In the genomic region with DNA sequence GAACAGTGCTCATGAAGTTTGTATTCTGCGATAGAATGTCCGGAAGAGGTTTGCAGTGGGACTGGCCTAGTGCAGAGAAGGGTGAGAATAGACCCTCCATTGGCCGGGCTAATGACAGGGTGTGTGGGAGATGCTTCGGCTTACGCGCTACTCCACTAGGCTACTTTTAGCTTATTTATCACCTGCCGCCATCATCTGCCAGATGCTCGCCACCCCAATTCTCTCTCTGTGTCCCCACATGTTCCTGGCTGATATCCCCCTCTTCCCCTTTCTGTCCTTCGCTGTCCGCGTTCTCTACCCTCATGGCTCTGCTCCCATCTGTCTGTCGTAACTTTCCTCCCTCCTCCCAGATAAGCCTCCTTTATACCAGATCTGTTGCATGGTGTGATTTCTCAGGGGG, we compare ENCODE assay signal across 26 mouse cellular contexts. TPM values are rescaled to one million over a fixed set of nuclear protein-coding genes. Genes with fewer than 3 reads are reported as not detected.
A peak's percentile ranks its signal among the peaks of the same experiment; 100 is the strongest.
DNase-seq lines count a peak whose midpoint lies in the region; ATAC-seq and TF ChIP-seq lines count a peak whose summit lies in the region.
"Had no signal": no experiment of that assay in that cellular context is flagged by ENCODE, and none has a peak within 500 bp of the region (broad histone marks: within the 10 kb centered on the region; RNA-seq: fewer than 3 reads in every experiment).

No protein-coding gene starts in this region.

- TF ChIP-seq POLR2A in spleen, adult 2 months (IDR thresholded peaks at IDR 0.05; ENCODE audit: low read depth, low read length), result no peak

- H3K36me3 ChIP-seq in spleen, adult 2 months (ENCODE audit: control insufficient read depth, insufficient read depth, low read length), result no peaks in the 10 kb centered on the region
- H3K36me3 ChIP-seq: embryonic facial prominence, embryonic 10.5 days; G1E; heart, embryonic 15.5 days; hindbrain, embryonic 13.5 days had no signal

- 78% methylated on average over 12 of the region's 12 CpGs for WGBS in spleen, adult 2 months

- peak overlapping the region; percentile 61 for H3K27ac ChIP-seq in spleen, adult 2 months (ENCODE audit: insufficient read depth, low read length)
- H3K27ac ChIP-seq: forebrain, embryonic 13.5 days; gastrocnemius, adult 2 months; heart, embryonic 15.5 days; hindbrain, embryonic 13.5 days had no signal

- H3K4me3 ChIP-seq in spleen, adult 2 months (ENCODE audit: extremely low read depth, insufficient read depth, insufficient read length), result peak overlapping the region; percentile 27
- H3K4me3 ChIP-seq: embryonic facial prominence, embryonic 10.5 days; forebrain, embryonic 13.5 days; gastrocnemius, adult 2 months; heart, embryonic 15.5 days; hindbrain, embryonic 13.5 days had no signal

- ATAC-seq in common myeloid progenitor, adult 5-6 weeks (replicated peaks; ENCODE audit: low read depth, poor library complexity, severe bottlenecking), result peak; percentile 81
- ATAC-seq in megakaryocyte progenitor cell, adult 5-6 weeks (replicated peaks; ENCODE audit: poor library complexity), result peak; percentile 66
- ATAC-seq: activated CD4-positive, CD25-positive, alpha-beta regulatory T cell, adult 4 months; CD4-positive, CD25-positive, alpha-beta regulatory T cell, adult 4 months; forebrain, embryonic 13.5 days; forebrain, postnatal 0 days; Patski had no signal

- no peak for TF ChIP-seq CTCF in spleen, adult 2 months (IDR thresholded peaks at IDR 0.05; ENCODE audit: extremely low read depth, insufficient read depth, insufficient read length, insufficient replicate concordance)

- peak; percentile 76 for DNase-seq in heart, adult 11 months
- no peak for DNase-seq in heart, adult 8-10 months (ENCODE audit: low spot score)
- DNase-seq in spleen, adult 2 months (ENCODE audit: low read depth in 1 of 2, low spot score in 2 of 2), result no peak
- no peak for DNase-seq in spleen, postnatal 4 days (ENCODE audit: low spot score in 2 of 2)
- no peak for DNase-seq in right cerebral cortex, postnatal 25 days
- no peak for DNase-seq in layer of hippocampus, adult 8-10 months (ENCODE audit: low spot score in 2 of 2)
- DNase-seq: adrenal gland, postnatal 14 days; B cell, adult 2 months; cerebellum, adult 11-12 months; cerebellum, adult 9-11 months; cerebellum, postnatal 36 days; forebrain, postnatal 0 days; gastrocnemius, adult 2 months; gastrocnemius, postnatal 25 days; heart, adult 18-20 months; heart, postnatal 14 days had no signal

- no peaks in the 10 kb centered on the region for H3K27me3 ChIP-seq in spleen, adult 2 months (ENCODE audit: control insufficient read depth, insufficient read depth, low read length)
- H3K27me3 ChIP-seq: forebrain, embryonic 13.5 days; heart, embryonic 15.5 days; hindbrain, embryonic 13.5 days had no signal

- H3K4me1 ChIP-seq in spleen, adult 2 months (ENCODE audit: control insufficient read depth, insufficient read depth, insufficient read length), result peaks cover 62% of the 10 kb centered on the region; the same call in 1 of the 2 replicates

RNA-seq across cellular contexts. Expression of gene Mdm1, which starts 50.1 kb away (rescaled TPM):
- total RNA-seq in heart, adult 8-10 months (2022), result 1 to 10 TPM; 3.7 to 6.2 (median 5.1) TPM
- 2.9 and 3.4 TPM in 2 replicates for polyA plus RNA-seq in spleen, adult 2 months (2012; rRNA removed)
- total RNA-seq in common myeloid progenitor, adult 5-6 weeks (2017), result 38.3 and 68.5 TPM in 2 replicates
- 10.2 and 13.4 TPM in 2 replicates for total RNA-seq in megakaryocyte progenitor cell, adult 5-6 weeks (2015)
- total RNA-seq in megakaryocyte progenitor cell, adult 5-6 weeks (2017), result 35.6 and 35.9 TPM in 2 replicates
- total RNA-seq in layer of hippocampus, adult 8-10 months (2022), result 10 to 100 TPM in 3 of 4 experiments, 1 to 10 TPM in 1; 8.2 to 13.1 (median 10.8) TPM
